Mouse (Mus musculus) hindbrain, embryonic 14.5 days (tissue): ENCODE data around the gene Slc12a1. TPM values are rescaled to one million over a fixed set of nuclear protein-coding genes. Genes with fewer than 3 reads are reported as not detected.

Source experiments
- ATAC-seq: fragments of 200-750 bp; cut with Nextera tagmentation; 2 replicates; pipeline ENCODE4 v1.8.0; 2017; ENCODE audit warnings: moderate number of reproducible peaks, mild to moderate bottlenecking, moderate TSS enrichment, moderate library complexity; ENCODE audit not compliant: low FRiP score
- DNase-seq: peaks from one replicate; pipeline ENCODE4 v3.0.0-alpha.2; 2015; ENCODE audit warnings: low spot score
- H3K27ac ChIP-seq: fragments of 300-500 bp; sonication (generic); 2 replicates; pipeline ENCODE4 v1.5.1; 2014; ENCODE audit warnings: mild to moderate bottlenecking, moderate library complexity
- H3K27me3 ChIP-seq: fragments of 300-500 bp; sonication (generic); 2 replicates; pipeline ENCODE4 v1.6.1; 2014; ENCODE audit warnings: mild to moderate bottlenecking, low read length, mixed read lengths; ENCODE audit not compliant: control insufficient read depth, insufficient read depth
- H3K36me3 ChIP-seq: fragments of 300-500 bp; sonication (generic); replicated peaks from 2 replicates; pipeline ENCODE4 v1.6.1; 2014; ENCODE audit not compliant: control insufficient read depth, insufficient read depth
- H3K4me1 ChIP-seq: fragments of 300-500 bp; sonication (generic); replicated peaks from 2 replicates; pipeline ENCODE4 v1.6.1; 2014; ENCODE audit warnings: antibody characterized with exemption, low read length, mixed read lengths; ENCODE audit not compliant: control insufficient read depth, insufficient read depth
- H3K4me2 ChIP-seq: fragments of 300-500 bp; sonication (generic); replicated peaks from 2 replicates; pipeline ENCODE4 v1.6.1; 2014; ENCODE audit warnings: mild to moderate bottlenecking, moderate library complexity
- H3K4me3 ChIP-seq: fragments of 300-500 bp; sonication (generic); replicated peaks from 2 replicates; pipeline ENCODE4 v1.5.1; 2014; ENCODE audit warnings: mild to moderate bottlenecking, low read length
- H3K9ac ChIP-seq: fragments of 300-500 bp; sonication (generic); 2 replicates; pipeline ENCODE4 v1.6.1; 2014
- H3K9me3 ChIP-seq: fragments of 300-500 bp; sonication (generic); 2 replicates; pipeline ENCODE4 v1.6.1; 2016; ENCODE audit warnings: low read length; ENCODE audit not compliant: control insufficient read depth
- WGBS: fragments of 180-500 bp; shearing (Covaris S2); extraction: QIAGEN DNeasy Blood & Tissue Kit; methylation state at CpG from one replicate; pipeline ENCODE4 v1.1.7; 2014; 5-methylcytosine and 5-hydroxymethylcytosine counted together
- polyA plus RNA-seq: library from polyadenylated mRNA; unstranded; fragments of >200 nt; fragmentation: Nextera tagmentation; extraction: Ambion mirVana; gene quantifications from 2 replicates; pipeline ENCODE4 v1.2.1, GENCODE M21; 2014

Gene Slc12a1
- polyA plus RNA-seq, 1 experiment from 2014 or later: 0.15 TPM

DNA sequence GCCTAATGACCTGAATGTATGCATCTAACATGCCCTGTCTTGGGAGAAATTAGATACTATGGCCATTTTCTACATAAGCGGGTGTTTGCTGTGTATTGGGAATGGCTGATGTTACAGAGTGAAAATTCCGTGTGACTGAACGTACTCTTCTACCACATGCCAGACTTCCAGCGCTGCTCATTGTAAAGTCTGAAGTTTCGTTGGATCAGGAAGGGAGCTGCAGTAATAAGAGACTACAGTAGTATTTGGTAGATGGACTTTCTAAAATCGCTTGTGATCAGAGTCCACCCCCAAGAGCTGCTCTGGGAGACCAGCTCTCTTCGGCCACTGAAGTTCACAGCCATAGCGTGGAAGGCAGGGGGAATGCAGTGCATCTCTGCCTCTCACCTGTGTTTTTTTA is 96.0 kb downstream of the Slc12a1 start:
- H3K9ac ChIP-seq: peak overlapping the region; percentile 76
- no peaks in the 10 kb centered on the region for H3K27me3 ChIP-seq
- ATAC-seq (no peak), DNase-seq (no peak)
- H3K27ac ChIP-seq: no peak overlapping the region
- WGBS: 4% methylated on average over 8 of the region's 8 CpGs
- H3K4me2 ChIP-seq: peak overlapping the region; percentile 75
- H3K36me3 ChIP-seq: 0 out of 2 replicates have a peak, but pooled peaks cover 4% of the 10 kb centered on the region
- H3K4me1 ChIP-seq: peaks cover 12% of the 10 kb centered on the region
- no peaks in the 10 kb centered on the region for H3K9me3 ChIP-seq
- peak overlapping the region; percentile 64 for H3K4me3 ChIP-seq

- no peak for DNase-seq
- Histone ChIP-seq H3K27ac (no peak overlapping the region), H3K27me3 (no peaks in the 10 kb centered on the region), H3K36me3 (peaks cover 14% of the 10 kb centered on the region; the same call in 1 of the 2 replicates), H3K4me3 (no peak overlapping the region), H3K9ac (no peak overlapping the region), H3K4me1 (peaks cover 12% of the 10 kb centered on the region), H3K9me3 (peaks cover 9% of the 10 kb centered on the region; the same call in 1 of the 2 replicates), H3K4me2 (no peak overlapping the region)
- ATAC-seq: no peak
- 83% methylated on average over 4 of the region's 4 CpGs for WGBS
These were observed 97.0 kb downstream of the Slc12a1 start for GRCm38 (mm10) chr2:125249339-125249738.

DNA sequence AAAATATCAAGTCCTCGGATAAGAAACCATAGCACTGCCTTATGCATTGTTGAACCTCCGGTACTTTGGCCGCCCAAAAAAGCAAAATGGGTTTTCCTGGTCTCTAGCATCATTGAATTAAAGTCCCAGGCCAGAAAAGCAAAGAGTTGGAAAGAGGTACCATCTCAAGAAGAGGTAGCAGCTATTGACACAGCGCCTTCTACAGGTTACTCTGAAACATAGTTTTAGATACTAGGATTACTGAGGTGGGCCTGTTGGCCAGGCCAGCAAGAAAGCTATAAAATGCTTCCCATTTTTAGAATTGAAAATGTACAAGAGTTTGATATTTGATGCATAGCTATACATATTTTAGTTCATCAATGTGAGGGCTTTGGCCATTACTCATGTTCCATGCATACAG is 97.6 kb downstream of the Slc12a1 start:
- Histone ChIP-seq H3K27me3 (no peaks in the 10 kb centered on the region), H3K27ac (no peak overlapping the region), H3K4me3 (no peak overlapping the region), H3K9me3 (peaks cover 12% of the 10 kb centered on the region; the same call in 1 of the 2 replicates), H3K4me1 (peaks cover 12% of the 10 kb centered on the region), H3K4me2 (no peak overlapping the region), H3K36me3 (peaks cover 17% of the 10 kb centered on the region; the same call in 1 of the 2 replicates), H3K9ac (no peak overlapping the region)
- no peak for DNase-seq
- ATAC-seq: no peak
- WGBS: 94% methylated on average over 4 of the region's 4 CpGs

- Histone ChIP-seq H3K4me1 (peaks cover 7% of the 10 kb centered on the region), H3K27ac (no peak overlapping the region)
- WGBS: 89% methylated on average over 4 of the region's 4 CpGs
These were observed 99.5 kb downstream of the Slc12a1 start for GRCm38 (mm10) chr2:125251781-125252180.

GRCm38 (mm10) chr2:125252275-125252674 is 100.0 kb downstream of the Slc12a1 start:
- peak; percentile 45 for DNase-seq
- Histone ChIP-seq H3K4me3 (no peak overlapping the region), H3K4me2 (no peak overlapping the region), H3K27ac (no peak overlapping the region), H3K36me3 (peaks cover 24% of the 10 kb centered on the region), H3K9me3 (peaks cover 12% of the 10 kb centered on the region; the same call in 1 of the 2 replicates), H3K27me3 (no peaks in the 10 kb centered on the region), H3K4me1 (peaks cover 7% of the 10 kb centered on the region), H3K9ac (no peak overlapping the region)
- WGBS: 75% methylated on average over 2 of the region's 2 CpGs
- no peak for ATAC-seq

More at GRCm38 (mm10) chr2:125251781-125252180, 99.5 kb downstream of the Slc12a1 start:
- H3K27me3 ChIP-seq: no peaks in the 10 kb centered on the region
- H3K9me3 ChIP-seq: peaks cover 12% of the 10 kb centered on the region; the same call in 1 of the 2 replicates
- H3K4me2 ChIP-seq: no peak overlapping the region
- peaks cover 20% of the 10 kb centered on the region for H3K36me3 ChIP-seq
- no peak overlapping the region for H3K9ac ChIP-seq
- no peak overlapping the region for H3K4me3 ChIP-seq
- ATAC-seq: no peak
- no peak for DNase-seq

DNA sequence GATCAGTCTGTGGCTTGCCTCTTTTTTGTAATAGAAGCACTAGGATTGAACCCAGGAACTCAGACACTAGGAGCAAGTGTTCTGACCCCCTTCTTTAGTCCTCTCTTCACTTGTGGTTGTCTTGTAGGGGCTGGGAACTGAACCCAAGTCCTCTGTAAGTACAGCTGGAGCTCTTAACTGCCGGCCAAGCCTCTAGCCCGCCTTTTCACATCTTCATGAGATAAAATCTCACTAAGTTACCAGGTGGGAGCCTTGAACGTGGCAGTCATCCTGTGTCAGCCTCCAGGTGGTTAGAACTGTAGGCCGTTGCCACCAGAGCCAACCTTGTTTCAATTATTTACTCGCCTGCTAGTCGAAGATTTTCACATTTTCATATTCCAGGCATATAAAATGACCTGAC is 101.4 kb downstream of the Slc12a1 start:
- H3K27ac ChIP-seq: no peak overlapping the region
- no peak overlapping the region for H3K4me3 ChIP-seq
- DNase-seq: no peak
- H3K4me2 ChIP-seq: no peak overlapping the region
- no peaks in the 10 kb centered on the region; the same call in 1 of the 2 replicates for H3K4me1 ChIP-seq
- 98% methylated on average over 6 of the region's 6 CpGs for WGBS
- H3K27me3 ChIP-seq: no peaks in the 10 kb centered on the region
- peaks cover 12% of the 10 kb centered on the region; the same call in 1 of the 2 replicates for H3K9me3 ChIP-seq
- ATAC-seq: no peak
- peaks cover 35% of the 10 kb centered on the region for H3K36me3 ChIP-seq
- H3K9ac ChIP-seq: no peak overlapping the region

DNA sequence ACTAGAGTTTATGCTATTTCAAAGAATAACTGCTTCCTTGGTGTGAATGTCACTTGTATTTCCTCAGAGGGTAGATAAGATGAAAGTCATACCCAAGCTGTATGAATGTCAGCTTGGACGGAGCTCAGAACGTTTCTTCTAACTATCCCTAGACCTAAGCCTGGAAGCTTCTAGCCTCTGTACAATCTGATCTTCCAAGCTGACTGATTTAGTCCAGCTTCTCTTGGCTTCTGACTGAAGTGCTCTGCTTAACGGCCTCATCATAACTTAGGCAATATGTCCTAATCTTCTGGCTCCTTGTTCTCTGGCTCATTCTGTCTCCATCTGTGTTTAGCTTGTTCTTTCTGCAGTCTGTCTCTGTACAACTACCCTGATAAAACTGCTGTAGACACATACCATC is 102.3 kb downstream of the Slc12a1 start:
- H3K4me3 ChIP-seq: no peak overlapping the region
- H3K36me3 ChIP-seq: peaks cover 35% of the 10 kb centered on the region
- H3K9ac ChIP-seq: no peak overlapping the region
- no peak overlapping the region for H3K27ac ChIP-seq
- DNase-seq (no peak), ATAC-seq (no peak)
- H3K9me3 ChIP-seq: peaks cover 12% of the 10 kb centered on the region; the same call in 1 of the 2 replicates
- 92% methylated on average over 3 of the region's 3 CpGs for WGBS
- no peaks in the 10 kb centered on the region for H3K4me1 ChIP-seq
- H3K4me2 ChIP-seq: no peak overlapping the region
- no peaks in the 10 kb centered on the region for H3K27me3 ChIP-seq

GRCm38 (mm10) chr2:125255886-125256285 is 103.6 kb downstream of the Slc12a1 start:
- Histone ChIP-seq H3K4me3 (no peak overlapping the region), H3K27me3 (no peaks in the 10 kb centered on the region), H3K4me2 (no peak overlapping the region), H3K9me3 (peaks cover 12% of the 10 kb centered on the region; the same call in 1 of the 2 replicates), H3K9ac (no peak overlapping the region), H3K4me1 (no peaks in the 10 kb centered on the region), H3K27ac (no peak overlapping the region), H3K36me3 (peaks cover 32% of the 10 kb centered on the region)
- no peak for ATAC-seq
- WGBS: 95% methylated on average over 3 of the region's 3 CpGs
- DNase-seq: no peak

DNA sequence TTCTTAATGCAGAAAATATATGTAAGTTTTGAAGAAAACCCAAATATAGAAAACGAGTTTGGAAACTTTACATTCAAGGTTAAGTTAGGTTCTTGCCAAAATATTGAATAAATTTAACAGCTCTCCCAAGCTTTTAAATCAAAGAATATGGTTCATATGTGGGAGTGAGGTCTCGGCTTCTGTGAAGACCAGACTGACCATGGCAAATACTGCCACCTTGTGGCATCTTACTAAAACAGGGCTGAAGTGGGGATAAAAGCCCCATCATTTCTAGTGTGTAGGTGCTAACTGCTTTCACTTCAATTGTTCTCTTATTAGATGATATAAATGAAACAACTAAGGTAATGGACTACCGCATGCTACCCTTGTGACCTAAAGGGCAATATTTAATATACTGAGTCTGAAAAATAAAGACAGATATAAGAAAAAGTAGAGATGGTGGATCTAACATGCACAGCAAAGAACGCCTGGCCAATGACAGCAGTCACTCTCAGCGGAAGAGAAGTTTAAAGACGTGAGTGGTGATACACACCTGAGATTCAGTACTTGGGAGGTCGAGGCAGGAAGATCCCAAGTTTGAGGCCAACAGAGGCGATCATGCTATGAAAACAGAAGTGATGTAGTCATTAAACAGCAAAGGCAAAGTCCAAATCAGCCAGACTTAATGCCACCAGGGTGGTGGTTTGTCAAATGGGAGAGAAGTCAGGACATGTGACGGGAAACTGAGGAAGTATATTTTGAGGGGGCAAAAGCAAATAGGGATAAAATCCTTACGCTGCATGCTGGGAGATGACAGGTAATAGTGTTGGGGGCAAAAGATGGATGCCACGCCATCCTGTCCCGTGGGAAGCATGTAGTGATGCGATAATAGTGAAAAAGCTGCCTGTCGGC is 107.2 kb downstream of the Slc12a1 start:
- 85% methylated on average over 14 of the region's 14 CpGs for WGBS
- no peak for ATAC-seq

More for the DNA sequence above, 107.2 kb downstream of the Slc12a1 start:
- H3K9ac ChIP-seq: no peak overlapping the region
- peak; percentile 55 for DNase-seq
- H3K27ac ChIP-seq: no peak overlapping the region
- 0 out of 2 replicates have a peak, but pooled peaks cover 3% of the 10 kb centered on the region for H3K4me1 ChIP-seq
- H3K27me3 ChIP-seq: no peaks in the 10 kb centered on the region
- H3K36me3 ChIP-seq: peaks cover 20% of the 10 kb centered on the region
- 0 out of 2 replicates have a peak, but pooled peaks cover 3% of the 10 kb centered on the region for H3K9me3 ChIP-seq
- no peak overlapping the region for H3K4me2 ChIP-seq
- no peak overlapping the region for H3K4me3 ChIP-seq
